Mouse (Mus musculus): ENCODE measurements around the gene Oas1e. TPM values are rescaled to one million over a fixed set of nuclear protein-coding genes. Genes with fewer than 3 reads are reported as not detected.

Oas1e gene
- polyA plus RNA-seq, 1 experiment from 2014 or later = 0.12 TPM

DNA sequence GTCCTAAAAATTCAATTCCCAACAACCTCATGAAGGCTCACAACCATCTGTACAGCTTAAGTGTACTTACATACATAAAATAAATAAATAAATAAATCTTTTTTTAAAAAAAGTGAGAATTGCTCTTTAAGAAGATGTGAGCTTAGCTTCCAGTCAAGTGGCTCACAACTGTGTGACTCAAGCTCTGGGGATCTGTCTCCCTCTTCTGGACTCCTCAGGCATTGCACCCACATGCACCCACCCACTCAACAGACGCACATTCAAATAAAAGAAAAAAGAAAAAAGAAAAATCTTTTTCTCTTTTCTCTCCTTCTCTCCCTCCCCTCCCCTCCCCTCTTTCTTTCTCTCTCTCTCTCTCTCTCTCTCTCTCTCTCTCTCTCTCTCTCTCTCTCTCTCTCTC, 13.7 kb downstream of the Oas1e start:
- no peak for ATAC-seq (ENCODE audit: low FRiP score)
- H3K27ac ChIP-seq (ENCODE audit: low read depth, low read length) = no peak overlapping the region
- no peaks in the 10 kb centered on the region for H3K4me1 ChIP-seq (ENCODE audit: control insufficient read depth, insufficient read depth, low read length)
- no peak overlapping the region for H3K9ac ChIP-seq (ENCODE audit: low read length)
- no peaks in the 10 kb centered on the region for H3K27me3 ChIP-seq (ENCODE audit: control insufficient read depth, insufficient read depth, low read length)
- H3K36me3 ChIP-seq (ENCODE audit: control insufficient read depth, insufficient read depth, low read length) = no peaks in the 10 kb centered on the region
- no peak overlapping the region for H3K4me3 ChIP-seq (ENCODE audit: low read depth, low read length)
- DNase-seq (ENCODE audit: low spot score, missing footprints) = no peak
- no peak overlapping the region for H3K4me2 ChIP-seq
- 92% methylated on average over 1 of the region's 1 CpGs for WGBS
- no peaks in the 10 kb centered on the region for H3K9me3 ChIP-seq (ENCODE audit: control insufficient read depth, low read length)

DNA sequence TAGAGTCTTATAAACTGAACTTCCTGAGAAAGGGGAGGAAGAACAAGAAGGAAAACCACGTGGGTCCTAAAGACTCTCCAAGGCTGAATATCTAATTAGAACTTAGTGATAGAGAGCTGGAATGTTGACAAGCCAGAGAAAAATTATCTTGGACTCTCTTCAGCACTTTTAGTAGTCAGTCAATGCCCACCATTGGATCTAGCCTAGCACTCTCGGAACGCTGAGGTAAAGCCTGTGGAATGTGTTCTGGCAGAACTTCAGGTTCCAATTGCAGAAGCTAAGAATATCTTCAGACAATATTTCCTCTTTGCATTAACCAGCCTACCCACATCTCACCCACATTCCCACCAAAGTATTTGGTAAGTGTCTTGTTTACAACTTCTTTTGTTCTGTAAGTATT, 15.4 kb downstream of the Oas1e start:
- Histone ChIP-seq H3K27me3 (ENCODE audit: control insufficient read depth, insufficient read depth, low read length) (no peaks in the 10 kb centered on the region), H3K4me1 (ENCODE audit: control insufficient read depth, insufficient read depth, low read length) (no peaks in the 10 kb centered on the region), H3K4me3 (ENCODE audit: low read depth, low read length) (no peak overlapping the region), H3K4me2 (no peak overlapping the region), H3K27ac (ENCODE audit: low read depth, low read length) (no peak overlapping the region), H3K9ac (ENCODE audit: low read length) (no peak overlapping the region), H3K36me3 (ENCODE audit: control insufficient read depth, insufficient read depth, low read length) (no peaks in the 10 kb centered on the region), H3K9me3 (ENCODE audit: control insufficient read depth, low read length) (no peaks in the 10 kb centered on the region)
- WGBS = 56% methylated on average over 3 of the region's 3 CpGs
- DNase-seq (ENCODE audit: low spot score, missing footprints) (no peak), ATAC-seq (ENCODE audit: low FRiP score) (no peak)

DNA sequence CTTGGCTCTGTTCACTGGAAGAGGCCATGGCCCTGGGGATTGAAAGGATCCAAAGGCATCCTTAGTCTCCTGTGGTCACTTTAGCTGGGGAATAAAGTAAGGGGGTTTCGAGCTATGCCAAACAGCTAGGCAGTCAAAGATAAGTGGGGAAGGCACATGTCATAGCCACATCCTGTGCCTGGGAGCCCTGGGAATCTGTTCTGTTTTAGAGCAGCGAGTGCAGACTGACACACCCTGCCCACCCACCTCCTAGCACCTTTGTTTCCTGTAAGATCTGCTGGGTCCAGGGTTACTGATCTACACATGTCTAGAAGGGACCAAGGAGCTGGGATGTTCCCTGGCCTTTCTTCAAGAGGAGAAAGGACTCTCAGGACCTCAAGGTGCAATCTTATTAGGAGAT, 16.4 kb downstream of the Oas1e start:
- no peaks in the 10 kb centered on the region for H3K4me1 ChIP-seq (ENCODE audit: control insufficient read depth, insufficient read depth, low read length)
- DNase-seq (ENCODE audit: low spot score, missing footprints) = no peak
- no peak overlapping the region for H3K9ac ChIP-seq (ENCODE audit: low read length)
- no peak overlapping the region for H3K4me3 ChIP-seq (ENCODE audit: low read depth, low read length)
- no peaks in the 10 kb centered on the region for H3K9me3 ChIP-seq (ENCODE audit: control insufficient read depth, low read length)
- H3K4me2 ChIP-seq = no peak overlapping the region
- no peak overlapping the region for H3K27ac ChIP-seq (ENCODE audit: low read depth, low read length)
- ATAC-seq (ENCODE audit: low FRiP score) = no peak
- H3K36me3 ChIP-seq (ENCODE audit: control insufficient read depth, insufficient read depth, low read length) = no peaks in the 10 kb centered on the region
- no peaks in the 10 kb centered on the region for H3K27me3 ChIP-seq (ENCODE audit: control insufficient read depth, insufficient read depth, low read length)
- WGBS = 67% methylated on average over 2 of the region's 2 CpGs

DNA sequence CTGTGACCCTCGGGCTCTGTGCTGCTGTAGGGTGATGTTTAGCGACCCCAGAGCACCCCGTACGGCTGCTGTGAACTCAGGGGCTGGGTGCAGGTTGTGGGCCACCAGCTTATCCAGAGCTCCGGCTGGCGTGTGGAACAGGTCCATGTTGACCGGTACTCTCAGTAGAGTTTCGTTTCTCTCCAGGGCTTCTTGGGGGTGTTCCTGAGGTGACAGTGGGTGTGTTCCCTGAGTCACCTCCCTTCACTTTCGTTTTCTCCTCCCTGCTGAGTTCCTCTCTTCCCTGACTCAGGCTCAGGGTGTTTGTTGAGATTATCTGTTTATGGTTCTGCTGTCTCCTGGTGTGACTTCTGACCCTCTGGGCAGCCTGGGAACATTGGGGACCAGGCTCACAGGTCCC, 17.9 kb downstream of the Oas1e start, which contains the start of gene Oas3:
Gene Oas3 (minus strand): TSS at position 184 of the 400 bp plus-strand sequence.
- no peaks in the 10 kb centered on the region for H3K36me3 ChIP-seq (ENCODE audit: control insufficient read depth, insufficient read depth, low read length)
- no peak within 1 kb of the TSS for H3K4me3 ChIP-seq (ENCODE audit: low read depth, low read length)
- no peak within 1 kb of the TSS for H3K27ac ChIP-seq (ENCODE audit: low read depth, low read length)
- no peak within 1 kb of the TSS for H3K4me2 ChIP-seq
- ATAC-seq (ENCODE audit: low FRiP score) (no peak), DNase-seq (ENCODE audit: low spot score, missing footprints) (no peak)
- no peaks in the 10 kb centered on the region for H3K9me3 ChIP-seq (ENCODE audit: control insufficient read depth, low read length)
- no peaks in the 10 kb centered on the region for H3K4me1 ChIP-seq (ENCODE audit: control insufficient read depth, insufficient read depth, low read length)
- H3K9ac ChIP-seq (ENCODE audit: low read length) = no peak within 1 kb of the TSS
- H3K27me3 ChIP-seq (ENCODE audit: control insufficient read depth, insufficient read depth, low read length) = no peaks in the 10 kb centered on the region
- 83% methylated on average over 9 of the region's 9 CpGs for WGBS

DNA sequence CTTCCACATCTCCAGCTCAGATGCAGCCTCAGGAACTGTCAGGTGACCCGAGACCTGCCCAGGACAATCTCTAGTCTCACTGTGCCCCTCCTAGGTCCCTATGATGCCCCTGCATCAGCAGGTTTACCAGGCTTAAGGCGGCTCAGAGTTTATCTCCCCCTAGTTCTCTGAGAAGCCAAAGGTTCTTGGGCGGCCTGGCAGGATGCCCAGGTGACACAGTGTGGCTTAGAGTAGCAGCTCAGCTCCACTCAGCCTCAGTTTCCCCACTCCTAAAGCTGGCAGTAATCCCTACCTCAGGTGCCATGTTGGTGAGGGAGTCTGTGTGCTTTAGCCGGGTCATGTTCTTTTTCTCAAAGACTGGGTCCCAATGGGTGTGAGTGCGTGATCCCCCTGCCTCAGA, 18.5 kb downstream of the Oas1e start:
- H3K27me3 ChIP-seq (ENCODE audit: control insufficient read depth, insufficient read depth, low read length) = no peaks in the 10 kb centered on the region
- H3K4me3 ChIP-seq (ENCODE audit: low read depth, low read length) = no peak overlapping the region
- ATAC-seq (ENCODE audit: low FRiP score) = no peak
- H3K4me1 ChIP-seq (ENCODE audit: control insufficient read depth, insufficient read depth, low read length) = no peaks in the 10 kb centered on the region
- DNase-seq (ENCODE audit: low spot score, missing footprints) = no peak
- no peak overlapping the region for H3K9ac ChIP-seq (ENCODE audit: low read length)
- H3K4me2 ChIP-seq = no peak overlapping the region
- H3K9me3 ChIP-seq (ENCODE audit: control insufficient read depth, low read length) = no peaks in the 10 kb centered on the region
- no peaks in the 10 kb centered on the region for H3K36me3 ChIP-seq (ENCODE audit: control insufficient read depth, insufficient read depth, low read length)
- H3K27ac ChIP-seq (ENCODE audit: low read depth, low read length) = no peak overlapping the region
- WGBS = 85% methylated on average over 5 of the region's 5 CpGs

DNA sequence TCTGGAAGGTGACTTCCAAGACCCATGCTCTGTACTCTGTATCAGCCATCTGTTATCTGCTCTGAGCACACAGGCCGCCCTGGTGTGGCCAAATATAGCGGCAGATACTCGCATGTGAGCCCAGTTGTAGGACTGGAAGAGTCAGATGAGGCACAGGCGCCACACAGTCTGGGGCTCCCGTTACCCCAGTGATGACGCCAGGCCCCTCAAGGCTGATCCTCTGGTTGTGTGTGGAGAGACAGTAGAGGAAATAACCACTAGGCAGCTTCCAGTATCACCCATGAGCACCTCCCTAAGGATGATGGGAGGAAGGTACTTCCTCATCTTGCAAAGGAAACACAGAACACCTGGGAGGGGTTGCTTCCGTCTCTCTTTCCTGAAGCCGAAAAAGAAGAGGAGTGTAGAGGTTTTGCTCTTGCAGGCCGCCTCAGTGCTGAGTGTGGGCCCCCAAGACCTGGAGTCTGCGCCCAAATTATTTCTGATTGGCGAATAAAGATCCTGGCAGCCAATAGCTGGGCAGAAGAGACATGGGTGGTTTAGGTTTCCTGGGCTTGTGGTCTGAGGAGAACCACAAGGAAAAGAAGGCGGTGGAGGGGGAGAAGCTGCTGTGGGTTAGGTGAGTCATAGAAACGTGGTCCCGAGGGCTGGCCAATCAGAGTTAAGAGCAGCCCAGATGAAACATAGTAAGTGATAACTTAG, 19.9 kb downstream of the Oas1e start:
- no peaks in the 10 kb centered on the region for H3K36me3 ChIP-seq (ENCODE audit: control insufficient read depth, insufficient read depth, low read length)
- DNase-seq (ENCODE audit: low spot score, missing footprints) (no peak), ATAC-seq (ENCODE audit: low FRiP score) (no peak)
- H3K27me3 ChIP-seq (ENCODE audit: control insufficient read depth, insufficient read depth, low read length) = no peaks in the 10 kb centered on the region
- H3K4me2 ChIP-seq = no peak overlapping the region
- H3K27ac ChIP-seq (ENCODE audit: low read depth, low read length) = no peak overlapping the region
- no peaks in the 10 kb centered on the region for H3K9me3 ChIP-seq (ENCODE audit: control insufficient read depth, low read length)
- H3K4me1 ChIP-seq (ENCODE audit: control insufficient read depth, insufficient read depth, low read length) = no peaks in the 10 kb centered on the region
- H3K9ac ChIP-seq (ENCODE audit: low read length) = no peak overlapping the region
- no peak overlapping the region for H3K4me3 ChIP-seq (ENCODE audit: low read depth, low read length)
- WGBS = 89% methylated on average over 14 of the region's 14 CpGs

DNA sequence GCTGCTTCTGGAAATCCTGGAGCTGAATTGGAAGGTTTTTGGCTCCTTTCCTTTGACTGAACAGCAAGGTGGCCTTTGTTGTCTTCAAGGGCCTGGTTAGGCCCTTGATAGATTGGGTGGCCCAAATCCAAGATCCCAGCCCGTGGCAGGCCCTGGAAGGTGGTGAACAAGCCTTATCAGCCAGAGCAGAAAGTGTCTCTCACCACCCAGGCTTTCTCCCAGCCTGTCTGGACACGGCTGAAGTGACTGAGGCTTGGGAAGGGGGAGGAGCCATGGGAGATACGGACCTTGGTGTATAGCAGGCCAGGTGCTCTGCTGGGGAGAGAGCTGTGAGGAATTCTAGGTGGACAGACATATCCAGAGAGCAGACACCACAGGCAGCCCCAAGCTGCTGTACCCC, 25.9 kb downstream of the Oas1e start:
- no peak overlapping the region for H3K9ac ChIP-seq (ENCODE audit: low read length)
- H3K27me3 ChIP-seq (ENCODE audit: control insufficient read depth, insufficient read depth, low read length) = no peaks in the 10 kb centered on the region
- H3K4me1 ChIP-seq (ENCODE audit: control insufficient read depth, insufficient read depth, low read length) = no peaks in the 10 kb centered on the region
- DNase-seq (ENCODE audit: low spot score, missing footprints) (no peak), ATAC-seq (ENCODE audit: low FRiP score) (no peak)
- H3K9me3 ChIP-seq (ENCODE audit: control insufficient read depth, low read length) = no peaks in the 10 kb centered on the region
- H3K4me2 ChIP-seq = no peak overlapping the region
- 72% methylated on average over 3 of the region's 3 CpGs for WGBS
- no peak overlapping the region for H3K27ac ChIP-seq (ENCODE audit: low read depth, low read length)
- H3K4me3 ChIP-seq (ENCODE audit: low read depth, low read length) = no peak overlapping the region
- no peaks in the 10 kb centered on the region for H3K36me3 ChIP-seq (ENCODE audit: control insufficient read depth, insufficient read depth, low read length)

DNA sequence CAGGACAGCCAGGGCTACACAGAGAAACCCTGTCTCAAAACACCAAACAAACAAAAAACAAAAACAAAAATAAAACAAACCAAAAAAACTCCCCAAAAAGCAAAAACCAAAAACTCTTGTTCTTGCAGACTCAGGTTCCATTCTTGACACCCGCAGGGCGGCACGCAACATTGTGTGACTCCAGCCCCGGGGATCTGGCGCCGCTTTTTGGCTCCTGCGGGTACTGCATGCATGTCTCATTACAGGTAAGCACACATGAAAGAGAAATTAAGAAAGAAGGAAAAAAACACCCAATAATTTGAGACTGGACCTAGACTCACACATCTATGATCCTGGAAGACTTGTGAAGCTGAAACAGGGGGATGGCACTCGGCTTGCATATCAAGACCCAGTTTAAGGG, 30.3 kb downstream of the Oas1e start:
- Histone ChIP-seq H3K27me3 (ENCODE audit: control insufficient read depth, insufficient read depth, low read length) (no peaks in the 10 kb centered on the region), H3K4me2 (no peak overlapping the region), H3K36me3 (ENCODE audit: control insufficient read depth, insufficient read depth, low read length) (no peaks in the 10 kb centered on the region), H3K4me1 (ENCODE audit: control insufficient read depth, insufficient read depth, low read length) (no peaks in the 10 kb centered on the region), H3K27ac (ENCODE audit: low read depth, low read length) (no peak overlapping the region), H3K9me3 (ENCODE audit: control insufficient read depth, low read length) (no peaks in the 10 kb centered on the region), H3K4me3 (ENCODE audit: low read depth, low read length) (no peak overlapping the region), H3K9ac (ENCODE audit: low read length) (no peak overlapping the region)
- DNase-seq (ENCODE audit: low spot score, missing footprints) (no peak), ATAC-seq (ENCODE audit: low FRiP score) (no peak)
- 74% methylated on average over 8 of the region's 8 CpGs for WGBS

DNA sequence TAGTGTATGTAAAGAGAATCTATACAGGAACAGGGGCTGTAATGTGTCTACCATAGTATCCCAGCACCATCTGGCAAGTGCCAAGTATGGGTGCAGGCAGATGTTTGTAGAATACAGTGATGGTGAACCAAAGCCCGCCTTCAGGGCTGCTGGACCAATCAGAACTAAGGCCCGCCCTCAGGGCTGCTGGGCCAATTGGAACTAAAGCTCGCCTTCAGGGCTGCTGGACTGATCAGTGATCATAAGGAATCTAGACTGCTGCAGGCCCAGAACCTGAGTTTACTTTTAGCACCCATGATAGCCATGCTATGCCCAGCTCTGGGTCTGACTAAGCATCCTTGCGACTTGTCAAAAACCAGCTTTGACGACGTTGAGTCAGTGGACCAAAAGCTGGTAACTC, 33.4 kb downstream of the Oas1e start:
- WGBS = 22% methylated on average over 6 of the region's 6 CpGs
- Histone ChIP-seq H3K9me3 (ENCODE audit: control insufficient read depth, low read length) (no peaks in the 10 kb centered on the region), H3K4me2 (no peak overlapping the region), H3K4me1 (ENCODE audit: control insufficient read depth, insufficient read depth, low read length) (no peaks in the 10 kb centered on the region), H3K27ac (ENCODE audit: low read depth, low read length) (no peak overlapping the region), H3K9ac (ENCODE audit: low read length) (no peak overlapping the region), H3K4me3 (ENCODE audit: low read depth, low read length) (no peak overlapping the region), H3K27me3 (ENCODE audit: control insufficient read depth, insufficient read depth, low read length) (no peaks in the 10 kb centered on the region), H3K36me3 (ENCODE audit: control insufficient read depth, insufficient read depth, low read length) (no peaks in the 10 kb centered on the region)
- DNase-seq (ENCODE audit: low spot score, missing footprints) (no peak), ATAC-seq (ENCODE audit: low FRiP score) (no peak)

Measured in midbrain, embryonic 11.5 days (tissue).